Comparison of ENCODE assay signal across 17 mouse cellular contexts in genomic region chr9:48422382-48422781, GRCm38 (mm10). TPM values are rescaled to one million over a fixed set of nuclear protein-coding genes. Genes with fewer than 3 reads are reported as not detected.
DNase-seq lines count a peak whose midpoint lies in the region; ATAC-seq lines count a peak whose summit lies in the region.
"Had no signal": no experiment of that assay in that cellular context is flagged by ENCODE, and none has a peak within 500 bp of the region (broad histone marks: within the 10 kb centered on the region; RNA-seq: fewer than 3 reads in every experiment).

No protein-coding gene starts in this region.

- DNase-seq in heart, adult 18-20 months: peak; percentile 8 to 33
- DNase-seq in heart, postnatal 4 days: no peak
- DNase-seq in spleen, postnatal 36 days (ENCODE audit: low spot score in 2 of 2): peak; percentile 69 to 71
- DNase-seq in spleen, postnatal 14 days (ENCODE audit: low spot score in 2 of 2): no peak
- DNase-seq in urinary bladder, adult 18-20 months (ENCODE audit: low spot score in 2 of 2): no peak
- DNase-seq in cerebellum, postnatal 4 days (ENCODE audit: low spot score in 2 of 2): no peak
- DNase-seq: adrenal gland, adult 2 months; cerebellum, postnatal 10 days; forebrain, postnatal 0 days; thymus, postnatal 4 days had no signal

- H3K4me1 ChIP-seq in hindbrain, embryonic 16.5 days (ENCODE audit: control insufficient read depth, insufficient read depth, low read depth, low read length): no peaks in the 10 kb centered on the region
- H3K4me1 ChIP-seq: heart, embryonic 12.5 days; hindbrain, embryonic 10.5 days; limb, embryonic 15.5 days; neural tube, embryonic 15.5 days had no signal

- H3K27ac ChIP-seq in macrophage: peak overlapping the region; percentile 98
- no peak overlapping the region for H3K27ac ChIP-seq in hindbrain, embryonic 16.5 days (ENCODE audit: low read depth, low read length)
- H3K27ac ChIP-seq: hindbrain, embryonic 10.5 days; limb, embryonic 15.5 days; neural tube, embryonic 15.5 days had no signal

- ATAC-seq in hindbrain, embryonic 16.5 days: no peak
- ATAC-seq: forebrain, postnatal 0 days; intestine, embryonic 16.5 days had no signal

- no peak overlapping the region for H3K4me2 ChIP-seq in hindbrain, embryonic 16.5 days (ENCODE audit: low read length)
- H3K4me2 ChIP-seq: heart, embryonic 12.5 days; limb, embryonic 15.5 days; neural tube, embryonic 15.5 days had no signal

- H3K4me3 ChIP-seq in macrophage (ENCODE audit: inconsistent target): peak overlapping the region; percentile 50
- H3K4me3 ChIP-seq in hindbrain, embryonic 16.5 days (ENCODE audit: low read length): no peak overlapping the region
- H3K4me3 ChIP-seq: heart, embryonic 12.5 days; hindbrain, embryonic 10.5 days; limb, embryonic 15.5 days; neural tube, embryonic 15.5 days had no signal

- WGBS in macrophage (ENCODE audit: missing documents): 4% methylated on average over 8 of the region's 8 CpGs
- 84% methylated on average over 8 of the region's 8 CpGs for WGBS in hindbrain, embryonic 16.5 days

- no peaks in the 10 kb centered on the region for H3K27me3 ChIP-seq in hindbrain, embryonic 16.5 days (replicated peaks; ENCODE audit: control insufficient read depth, insufficient read depth, low read length)
- H3K27me3 ChIP-seq: heart, embryonic 12.5 days; limb, embryonic 15.5 days; neural tube, embryonic 15.5 days had no signal

- peaks cover 31% of the 10 kb centered on the region for H3K36me3 ChIP-seq in macrophage (ENCODE audit: inconsistent target)
- H3K36me3 ChIP-seq in hindbrain, embryonic 16.5 days (ENCODE audit: control insufficient read depth, insufficient read depth, low read length): no peaks in the 10 kb centered on the region
- H3K36me3 ChIP-seq: heart, embryonic 12.5 days; hindbrain, embryonic 10.5 days; limb, embryonic 15.5 days; neural tube, embryonic 15.5 days had no signal

- peaks cover 28% of the 10 kb centered on the region; the same call in 1 of the 2 replicates for H3K79me2 ChIP-seq in macrophage (ENCODE audit: inconsistent target)

- no peak overlapping the region for H3K9ac ChIP-seq in hindbrain, embryonic 16.5 days (ENCODE audit: low read depth, low read length)
- H3K9ac ChIP-seq: forebrain, postnatal 0 days; heart, embryonic 12.5 days; limb, embryonic 15.5 days; neural tube, embryonic 15.5 days had no signal

- no peaks in the 10 kb centered on the region for H3K9me3 ChIP-seq in hindbrain, embryonic 16.5 days (ENCODE audit: control insufficient read depth, low read length)
- H3K9me3 ChIP-seq: heart, embryonic 12.5 days; hindbrain, embryonic 10.5 days; limb, embryonic 15.5 days; neural tube, embryonic 15.5 days had no signal

RNA-seq across cellular contexts. Expression of gene Rexo2, which starts 58.0 kb away (rescaled TPM):
- 10 to 100 TPM; 65.7 to 71.4 TPM for total RNA-seq in heart, adult 18-20 months (2021)
- 10 to 100 TPM; 60.3 to 62.1 TPM for total RNA-seq in heart, postnatal 4 days (2021)
- total RNA-seq in macrophage (2018; cell fraction: chromatin; rRNA removed): 10 to 100 TPM; 12.5 to 83.7 (median 40.1) TPM
- 10 to 100 TPM; 64.1 to 98.4 (median 74.4) TPM for total RNA-seq in macrophage (2018; cell fraction: cytosol; rRNA removed)
- total RNA-seq in macrophage (2018; cell fraction: nucleus; rRNA removed): 10 to 100 TPM; 18.5 to 71.2 (median 41.4) TPM
- polyA plus RNA-seq in macrophage (2018): 92.9 to 181 TPM (median 121 TPM) in 3 replicates
- polyA plus RNA-seq in hindbrain, embryonic 16.5 days (2015; fragmentation: Nextera tagmentation; extraction: Ambion mirVana): 116 and 122 TPM in 2 replicates

Comparison
In these comparisons a context has a peak if more than half of its experiments do, and no peak if none do; other contexts are left out.
1. DNase-seq: peak in heart, adult 18-20 months (2 of 2) and spleen, postnatal 36 days (2 of 2); none in heart, postnatal 4 days (single experiment), spleen, postnatal 14 days (0 of 2), urinary bladder, adult 18-20 months (0 of 2) and cerebellum, postnatal 4 days (0 of 2).